Mouse (Mus musculus) left cerebral cortex, adult 2 months (tissue): ENCODE measurements around the gene Scp2. TPM values are rescaled to one million over a fixed set of nuclear protein-coding genes. Genes with fewer than 3 reads are reported as not detected.
"Not testable (repeated sequence)": the region's sequence is repeated elsewhere in the genome, so short reads cannot be mapped to it uniquely, and the experiment has no call there.

Source experiments
- DNase-seq, 2 experiments: peaks; one replicate each; pipeline ENCODE4 v3.0.0; 2021 to 2022; ENCODE audit warnings: low spot score in 2 of 2, mixed read lengths in 1 of 2; ENCODE audit errors: extremely low spot score in 1 of 2
- H3K27ac ChIP-seq: fragments of 200-600 bp; 2 replicates; pipeline ENCODE4 v1.8.1; 2022
- H3K4me3 ChIP-seq: fragments of 200-600 bp; 2 replicates; pipeline ENCODE4 v1.8.1; 2022
- CTCF ChIP-seq: fragments of 200-600 bp; IDR thresholded peaks from 2 replicates; pipeline ENCODE4 v1.8.1; 2022; ENCODE audit warnings: antibody characterized with exemption, mild to moderate bottlenecking, moderate library complexity
- intact Hi-C: fragments of 180-260 bp; cut with DNase I; formaldehyde crosslinking; loops from one replicate; pipeline ENCODE4 v1.15.1; 2025
- total RNA-seq, 2 experiments: library from RNA; stranded (reverse); gene quantifications; 2 replicates each; pipeline ENCODE4 v1.2.3; 2021

The Scp2 gene
- total RNA-seq, 2 experiments from 2014 or later = 90.3 to 100 TPM

- intact Hi-C loops = no loop called here
- Histone ChIP-seq H3K27ac (no peak overlapping the region), H3K4me3 (no peak overlapping the region)
- TF ChIP-seq CTCF = no peak
- DNase-seq = no peak
Measured at GRCm38 (mm10) chr4:108092741-108093397, 51.9 kb downstream of the Scp2 start.

- Histone ChIP-seq H3K4me3 (no peak overlapping the region), H3K27ac (no peak overlapping the region)
- intact Hi-C loops = no loop called here
- no peak for DNase-seq
- TF ChIP-seq CTCF = no peak
Measured at GRCm38 (mm10) chr4:108083993-108084392, 60.8 kb downstream of the Scp2 start.

- Histone ChIP-seq H3K27ac (no peak overlapping the region), H3K4me3 (no peak overlapping the region)
- TF ChIP-seq CTCF = no peak
- intact Hi-C loops = no loop called here
- DNase-seq = no peak
Measured at GRCm38 (mm10) chr4:108083032-108083735, 61.6 kb downstream of the Scp2 start.

GRCm38 (mm10) chr4:108082401-108082806, 62.4 kb downstream of the Scp2 start:
- no peak overlapping the region for H3K27ac ChIP-seq
- TF ChIP-seq CTCF = no peak
- no peak overlapping the region for H3K4me3 ChIP-seq
- no peak for DNase-seq
- intact Hi-C loops = no loop called here

GRCm38 (mm10) chr4:108080876-108081275, 63.9 kb downstream of the Scp2 start:
- no peak overlapping the region for H3K4me3 ChIP-seq
- no peak overlapping the region for H3K27ac ChIP-seq
- DNase-seq = no peak
- no peak for TF ChIP-seq CTCF
- intact Hi-C loops = no loop called here

GRCm38 (mm10) chr4:108079762-108080161, 65.0 kb downstream of the Scp2 start:
- no peak for DNase-seq
- intact Hi-C loops = loop anchor here (2.0 kb wide), 1 partner anchor 187 kb away; no protein-coding TSS in a partner anchor
- Histone ChIP-seq H3K4me3 (no peak overlapping the region), H3K27ac (no peak overlapping the region)
- TF ChIP-seq CTCF = no peak

- intact Hi-C loops = loop anchor here (2.0 kb wide), 1 partner anchor 186 kb away; no protein-coding TSS in a partner anchor
- not testable (repeated sequence) for DNase-seq, H3K27ac ChIP-seq, H3K4me3 ChIP-seq
- TF ChIP-seq CTCF = peak; percentile 23
Measured at GRCm38 (mm10) chr4:108079191-108079590, 65.6 kb downstream of the Scp2 start.

- no peak for TF ChIP-seq CTCF
- intact Hi-C loops = no loop called here
- no peak overlapping the region for H3K4me3 ChIP-seq
- no peak overlapping the region for H3K27ac ChIP-seq
- DNase-seq = no peak
Measured at GRCm38 (mm10) chr4:108077224-108077955, 67.4 kb downstream of the Scp2 start.

- DNase-seq = no peak
- intact Hi-C loops = loop anchor here (5.0 kb wide), 1 partner anchor 253 kb away; the partner anchor contains the start of gene Coa7
Measured at GRCm38 (mm10) chr4:108074204-108074823, 70.5 kb downstream of the Scp2 start.

GRCm38 (mm10) chr4:108072086-108072485, 72.7 kb downstream of the Scp2 start:
- intact Hi-C loops = loop anchor here (5.0 kb wide), 1 partner anchor 255 kb away; the partner anchor contains the start of gene Coa7
- no peak overlapping the region for H3K27ac ChIP-seq
- no peak overlapping the region for H3K4me3 ChIP-seq
- TF ChIP-seq CTCF = no peak
- DNase-seq = no peak

More at GRCm38 (mm10) chr4:108074204-108074823, 70.5 kb downstream of the Scp2 start:
- Histone ChIP-seq H3K27ac (no peak overlapping the region), H3K4me3 (no peak overlapping the region)
- TF ChIP-seq CTCF = no peak

- intact Hi-C loops = loop anchor here (2.0 to 5.0 kb wide), 2 partner anchors 39 to 256 kb away; partner anchors contain the start of gene Coa7
- peak overlapping the region; percentile 53 for H3K4me3 ChIP-seq
- H3K27ac ChIP-seq = peak overlapping the region; percentile 58; the same call in 1 of the 2 replicates
- DNase-seq = peak; percentile 91 to 92
- TF ChIP-seq CTCF = no peak; the same call in 1 of the 2 replicates
Measured at GRCm38 (mm10) chr4:108071235-108071901, 73.4 kb downstream of the Scp2 start.
